Mouse (Mus musculus): Measurements from ENCODE around the gene Mfsd4b2. TPM values are rescaled to one million over a fixed set of nuclear protein-coding genes. Genes with fewer than 3 reads are reported as not detected.

Gene Mfsd4b2
- polyA plus RNA-seq, 1 experiment: not detected

DNA sequence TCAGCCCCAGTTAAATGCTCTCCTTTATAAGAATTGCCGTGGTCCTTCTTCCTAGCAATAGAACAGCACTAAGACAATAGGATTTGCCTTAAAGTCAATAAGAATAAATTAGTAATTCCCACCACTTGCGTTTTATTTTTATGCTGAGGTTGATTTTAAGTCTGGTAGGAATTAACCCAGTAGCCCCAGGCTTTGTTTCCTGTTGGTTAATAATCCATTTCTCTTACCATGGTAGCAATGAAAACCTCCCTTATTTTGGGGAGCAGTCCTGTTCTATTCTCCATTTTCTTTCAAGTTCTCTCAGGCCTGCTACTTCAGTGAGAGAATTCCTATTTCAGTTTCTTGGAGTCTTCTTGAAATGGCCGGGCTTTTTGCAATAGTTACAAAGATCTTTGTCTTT is 22.5 kb downstream of the Mfsd4b2 start:
- TF ChIP-seq GATA1 (IDR thresholded peaks at IDR 0.05; ENCODE audit: low read length): no peak

GRCm38 (mm10) chr10:39898874-39899371 is 27.8 kb downstream of the Mfsd4b2 start, which contains the start of gene Mfsd4b4:
Gene Mfsd4b4, minus strand, starts transcription at chr10:39899238.
- no peak for TF ChIP-seq GATA1 (IDR thresholded peaks at IDR 0.05; ENCODE audit: low read length)

- no peak for TF ChIP-seq GATA1 (IDR thresholded peaks at IDR 0.05; ENCODE audit: low read length)
Observed at GRCm38 (mm10) chr10:39896503-39896902, 30.2 kb downstream of the Mfsd4b2 start.

- no peak for TF ChIP-seq GATA1 (IDR thresholded peaks at IDR 0.05; ENCODE audit: low read length)
Observed at GRCm38 (mm10) chr10:39893702-39894697, 32.7 kb downstream of the Mfsd4b2 start.

- TF ChIP-seq GATA1 (IDR thresholded peaks at IDR 0.05; ENCODE audit: low read length): no peak
Observed at GRCm38 (mm10) chr10:39888621-39889020, 38.1 kb downstream of the Mfsd4b2 start.

Other genes with a start within 250 kb of the Mfsd4b2 start
- 1.2 and 1.8 TPM in 2 replicates for gene Rev3l, start 194.8 kb downstream of the Mfsd4b2 start, polyA plus RNA-seq (2012)
- gene Mfsd4b4, start 27.7 kb downstream of the Mfsd4b2 start, polyA plus RNA-seq (2012): 0.56 and 0.71 TPM in 2 replicates
- gene Mfsd4b3, start 33.2 kb upstream of the Mfsd4b2 start, polyA plus RNA-seq (2012): not detected in 2 replicates
- gene Mfsd4b5, start 59.7 kb upstream of the Mfsd4b2 start, polyA plus RNA-seq (2012): not detected in 2 replicates
- gene Mfsd4b1, start 98.3 kb upstream of the Mfsd4b2 start, polyA plus RNA-seq (2012): not detected in 2 replicates
- gene Slc16a10, start 215.3 kb upstream of the Mfsd4b2 start, polyA plus RNA-seq (2012): 8.4 and 11.0 TPM in 2 replicates